Mouse (Mus musculus) forebrain, embryonic 16.5 days (tissue): ENCODE results near the gene Pdia4. TPM values are rescaled to one million over a fixed set of nuclear protein-coding genes. Genes with fewer than 3 reads are reported as not detected.
"Not testable (repeated sequence)": the region's sequence is repeated elsewhere in the genome, so short reads cannot be mapped to it uniquely, and the experiment has no call there.

Experiments used
- ATAC-seq: fragments of 200-750 bp; cut with Nextera tagmentation; 2 replicates; pipeline ENCODE4 v1.8.0; 2017; ENCODE audit warnings: mild to moderate bottlenecking, moderate library complexity
- H3K27ac ChIP-seq: fragments of 300-500 bp; sonication (generic); 2 replicates; pipeline ENCODE4 v1.5.1; 2014; ENCODE audit warnings: low read length, control low read depth
- H3K27me3 ChIP-seq: fragments of 300-500 bp; sonication (generic); replicated peaks from 2 replicates; pipeline ENCODE4 v1.6.1; 2014; ENCODE audit warnings: low read length; ENCODE audit not compliant: control insufficient read depth, insufficient read depth
- H3K36me3 ChIP-seq: fragments of 300-500 bp; sonication (generic); 2 replicates; pipeline ENCODE4 v1.6.1; 2014; ENCODE audit not compliant: control insufficient read depth, insufficient read depth
- H3K4me1 ChIP-seq: fragments of 300-500 bp; sonication (generic); replicated peaks from 2 replicates; pipeline ENCODE4 v1.6.1; 2014; ENCODE audit warnings: low read length; ENCODE audit not compliant: control insufficient read depth, insufficient read depth
- H3K4me2 ChIP-seq: fragments of 300-500 bp; sonication (generic); 2 replicates; pipeline ENCODE4 v1.6.1; 2014; ENCODE audit warnings: mild to moderate bottlenecking, low read length, control low read depth
- H3K4me3 ChIP-seq: fragments of 300-500 bp; sonication (generic); replicated peaks from 2 replicates; pipeline ENCODE4 v1.5.1; 2014; ENCODE audit warnings: mild to moderate bottlenecking, low read length, control low read depth
- H3K9ac ChIP-seq: fragments of 300-500 bp; sonication (generic); replicated peaks from 2 replicates; pipeline ENCODE4 v1.6.1; 2014; ENCODE audit warnings: low read depth, low read length, control low read depth
- H3K9me3 ChIP-seq: fragments of 300-500 bp; sonication (generic); 2 replicates; pipeline ENCODE4 v1.6.1; 2016; ENCODE audit warnings: low read length; ENCODE audit not compliant: control insufficient read depth
- WGBS: fragments of 180-500 bp; shearing (Covaris S2); extraction: QIAGEN DNeasy Blood & Tissue Kit; methylation state at CpG from one replicate; pipeline ENCODE4 v1.1.7; 2014; 5-methylcytosine and 5-hydroxymethylcytosine counted together
- polyA plus RNA-seq: library from polyadenylated mRNA; unstranded; fragments of >200 nt; fragmentation: Nextera tagmentation; extraction: Ambion mirVana; gene quantifications from 2 replicates; pipeline ENCODE4 v1.2.1, GENCODE M21; 2015

Gene Pdia4
- polyA plus RNA-seq, 1 experiment from 2014 or later = 150 TPM

- Histone ChIP-seq H3K4me2 (peak overlapping the region; percentile 59), H3K27me3 (no peaks in the 10 kb centered on the region), H3K4me1 (peaks cover 6% of the 10 kb centered on the region), H3K9ac (peak overlapping the region; percentile 45), H3K36me3 (no peaks in the 10 kb centered on the region), H3K27ac (peak overlapping the region; percentile 86), H3K9me3 (no peaks in the 10 kb centered on the region), H3K4me3 (peak overlapping the region; percentile 60)
- ATAC-seq = peak; percentile 48
- under 1% methylated on average over 21 of the region's 21 CpGs for WGBS
These were observed 31.9 kb downstream of the Pdia4 start for GRCm38 (mm10) chr6:47781091-47781968.

GRCm38 (mm10) chr6:47780576-47781013 lies 32.6 kb downstream of the Pdia4 start:
- Histone ChIP-seq H3K9ac (no peak overlapping the region), H3K27ac (no peak overlapping the region), H3K36me3 (no peaks in the 10 kb centered on the region), H3K4me3 (peak overlapping the region; percentile 60), H3K4me1 (peaks cover 6% of the 10 kb centered on the region), H3K9me3 (no peaks in the 10 kb centered on the region), H3K4me2 (peak overlapping the region; percentile 59), H3K27me3 (no peaks in the 10 kb centered on the region)
- no peak for ATAC-seq
- WGBS = 5% methylated on average over 2 of the region's 2 CpGs

GRCm38 (mm10) chr6:47771760-47772159 lies 41.5 kb downstream of the Pdia4 start:
- H3K4me1 ChIP-seq, ATAC-seq, H3K27me3 ChIP-seq, H3K9me3 ChIP-seq, H3K4me2 ChIP-seq, H3K36me3 ChIP-seq, H3K27ac ChIP-seq, H3K9ac ChIP-seq: not testable (repeated sequence)
- peak overlapping the region; percentile 17; the same call in 1 of the 2 replicates for H3K4me3 ChIP-seq
- 83% methylated on average over 5 of the region's 19 CpGs for WGBS

GRCm38 (mm10) chr6:47771113-47771512 lies 42.1 kb downstream of the Pdia4 start:
- not testable (repeated sequence) for ATAC-seq, H3K36me3 ChIP-seq, H3K4me3 ChIP-seq, H3K9ac ChIP-seq, H3K4me2 ChIP-seq, H3K27ac ChIP-seq, H3K4me1 ChIP-seq, H3K9me3 ChIP-seq, H3K27me3 ChIP-seq
- 75% methylated on average over 12 of the region's 12 CpGs for WGBS

GRCm38 (mm10) chr6:47769861-47770260 lies 43.4 kb downstream of the Pdia4 start:
- H3K4me3 ChIP-seq, H3K27me3 ChIP-seq, H3K4me1 ChIP-seq, H3K27ac ChIP-seq, H3K4me2 ChIP-seq, H3K9ac ChIP-seq, ATAC-seq, H3K36me3 ChIP-seq, H3K9me3 ChIP-seq: not testable (repeated sequence)
- WGBS = 74% methylated on average over 4 of the region's 4 CpGs

- H3K4me1 ChIP-seq, H3K27me3 ChIP-seq, ATAC-seq, H3K4me3 ChIP-seq, H3K36me3 ChIP-seq, H3K9me3 ChIP-seq, H3K9ac ChIP-seq, H3K4me2 ChIP-seq, H3K27ac ChIP-seq: not testable (repeated sequence)
- 33% methylated on average over 1 of the region's 12 CpGs for WGBS
These were observed 44.7 kb downstream of the Pdia4 start for GRCm38 (mm10) chr6:47768520-47768919.

- H3K27me3 ChIP-seq, H3K36me3 ChIP-seq, H3K9ac ChIP-seq, H3K4me1 ChIP-seq, H3K4me3 ChIP-seq, H3K9me3 ChIP-seq, H3K27ac ChIP-seq, H3K4me2 ChIP-seq: not testable (repeated sequence)
- ATAC-seq = 0 out of 2 replicates have a peak, but pooled peaks have one; percentile 36
- WGBS = 74% methylated on average over 6 of the region's 20 CpGs
These were observed 45.9 kb downstream of the Pdia4 start for GRCm38 (mm10) chr6:47767355-47767754.

GRCm38 (mm10) chr6:47762686-47763085 lies 50.5 kb downstream of the Pdia4 start:
- not testable (repeated sequence) for H3K4me3 ChIP-seq, ATAC-seq, H3K4me1 ChIP-seq, H3K36me3 ChIP-seq, H3K27ac ChIP-seq, H3K4me2 ChIP-seq, H3K9me3 ChIP-seq, H3K27me3 ChIP-seq, H3K9ac ChIP-seq
- 71% methylated on average over 8 of the region's 10 CpGs for WGBS

- not testable (repeated sequence) for H3K27ac ChIP-seq, H3K36me3 ChIP-seq, H3K4me1 ChIP-seq, H3K9ac ChIP-seq, ATAC-seq, H3K4me3 ChIP-seq, H3K4me2 ChIP-seq, H3K9me3 ChIP-seq, H3K27me3 ChIP-seq
- WGBS = 81% methylated on average over 13 of the region's 16 CpGs
These were observed 53.8 kb downstream of the Pdia4 start for GRCm38 (mm10) chr6:47759406-47759805.
